Mouse (Mus musculus) liver, adult 2 months (tissue): ENCODE measurements around the gene Utrn. TPM values are rescaled to one million over a fixed set of nuclear protein-coding genes. Genes with fewer than 3 reads are reported as not detected.

Experiments
- DNase-seq: peaks from one replicate; pipeline ENCODE4 v3.0.0-alpha.2; 2011; ENCODE audit warnings: low read depth, low spot score; ENCODE audit errors: extremely low read depth
- H3K27ac ChIP-seq: fragments of 200-500 bp; replicated peaks from 2 replicates; pipeline ENCODE4 v1.5.1; 2012; ENCODE audit warnings: low read depth, mild to moderate bottlenecking, control low read depth, inconsistent platforms, low read length; ENCODE audit not compliant: insufficient read depth
- H3K27me3 ChIP-seq: fragments of 200-500 bp; 2 replicates; pipeline ENCODE4 v1.6.1; 2012; ENCODE audit warnings: mild to moderate bottlenecking, moderate library complexity, low read length, inconsistent platforms; ENCODE audit not compliant: control insufficient read depth, insufficient read depth
- H3K36me3 ChIP-seq: fragments of 200-500 bp; 2 replicates; pipeline ENCODE4 v1.6.1; 2012; ENCODE audit warnings: low read length, inconsistent platforms; ENCODE audit not compliant: control insufficient read depth, insufficient read depth
- H3K4me1 ChIP-seq: fragments of 200-500 bp; 2 replicates; pipeline ENCODE4 v1.6.1; 2011; ENCODE audit warnings: low read length; ENCODE audit not compliant: control insufficient read depth, insufficient read depth
- H3K4me3 ChIP-seq: fragments of 200-500 bp; 2 replicates; pipeline ENCODE4 v1.5.1; 2011; ENCODE audit warnings: low read depth, mild to moderate bottlenecking, control low read depth, low read length, moderate library complexity; ENCODE audit not compliant: insufficient read depth
- H3K79me2 ChIP-seq: fragments of 200-500 bp; 2 replicates; pipeline ENCODE4 v1.6.1; 2012; ENCODE audit warnings: inconsistent platforms, mild to moderate bottlenecking, low read length, moderate library complexity; ENCODE audit not compliant: control insufficient read depth, insufficient read depth
- H3K9ac ChIP-seq: fragments of 200-500 bp; 2 replicates; pipeline ENCODE4 v1.6.1; 2012; ENCODE audit warnings: low read depth, mild to moderate bottlenecking, control low read depth, inconsistent platforms, low read length
- CTCF ChIP-seq: fragments of 200-500 bp; IDR thresholded peaks from 2 replicates; pipeline ENCODE4 v1.5.1; 2011; ENCODE audit warnings: low read depth, low read length, control low read depth
- POLR2A ChIP-seq: fragments of 200-500 bp; IDR thresholded peaks from 2 replicates; pipeline ENCODE4 v1.6.1; 2011; ENCODE audit warnings: low read length, control low read depth; ENCODE audit not compliant: insufficient read depth; ENCODE audit errors: extremely low read depth
- WGBS: fragments of 180-500 bp; shearing (Covaris S2); methylation state at CpG from one replicate; pipeline ENCODE4 v1.1.7; 2018; 5-methylcytosine and 5-hydroxymethylcytosine counted together
- polyA plus RNA-seq: library from polyadenylated mRNA; depleted of rRNA; stranded (reverse); fragments of >200 nt; gene quantifications from 2 replicates; pipeline ENCODE4 v1.2.3, GENCODE M21; 2012
- total RNA-seq: library from RNA; depleted of rRNA; stranded (reverse); fragments of >200 nt; gene quantifications from 2 replicates; pipeline ENCODE4 v1.2.3, GENCODE M21; 2014

Gene Utrn
- total and polyA plus RNA-seq, 2 experiments, result 5.9 to 25.7 TPM

DNA sequence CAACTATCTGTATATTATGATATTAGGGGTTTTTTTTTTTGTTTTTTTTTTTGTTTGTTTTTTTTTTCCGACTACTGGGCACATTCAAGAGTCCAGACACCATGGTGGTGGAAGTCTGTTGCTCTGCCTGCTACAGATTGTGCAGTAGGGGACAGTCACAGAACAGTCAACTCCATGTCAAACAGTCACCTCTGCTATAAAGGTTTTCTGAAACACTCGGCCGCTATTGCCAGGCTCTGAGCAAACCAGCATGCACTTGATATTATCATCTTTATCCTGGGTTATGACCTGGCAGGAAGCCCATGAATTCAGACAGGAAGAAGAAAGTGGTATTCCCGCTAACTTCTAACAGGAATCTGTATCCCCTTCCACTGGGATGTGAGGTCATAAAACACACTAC is 41.4 kb downstream of the Utrn start:
- H3K9ac ChIP-seq, result no peak overlapping the region
- H3K36me3 ChIP-seq, result no peaks in the 10 kb centered on the region
- no peak overlapping the region for H3K27ac ChIP-seq
- WGBS, result 44% methylated on average over 4 of the region's 4 CpGs
- peaks cover 10% of the 10 kb centered on the region for H3K4me1 ChIP-seq
- H3K27me3 ChIP-seq, result no peaks in the 10 kb centered on the region
- H3K4me3 ChIP-seq, result no peak overlapping the region
- H3K79me2 ChIP-seq, result peaks cover 23% of the 10 kb centered on the region
- no peak for DNase-seq
- TF ChIP-seq POLR2A (no peak), CTCF (no peak)

DNA sequence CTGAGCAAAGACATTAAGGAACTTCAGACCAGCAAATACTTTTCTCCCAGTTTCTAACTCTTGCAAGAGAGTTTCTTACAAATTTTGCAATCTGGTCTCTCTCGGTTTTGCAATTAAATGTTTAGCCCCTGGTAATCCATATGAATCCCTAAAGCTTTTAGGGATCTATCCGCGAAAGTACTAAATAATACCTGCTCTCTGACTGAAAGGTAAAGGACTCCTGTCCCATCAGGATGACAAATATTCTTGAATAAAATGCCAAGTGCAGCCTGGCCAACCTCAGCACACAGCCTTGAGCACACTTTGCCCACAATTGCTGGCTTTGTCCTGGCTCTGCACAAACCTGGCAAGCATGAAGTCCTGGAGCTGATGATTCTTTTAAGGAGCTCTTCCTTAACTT is 41.9 kb downstream of the Utrn start:
- H3K4me1 ChIP-seq, result peaks cover 10% of the 10 kb centered on the region
- no peaks in the 10 kb centered on the region for H3K27me3 ChIP-seq
- H3K4me3 ChIP-seq, result no peak overlapping the region
- H3K27ac ChIP-seq, result no peak overlapping the region
- H3K36me3 ChIP-seq, result no peaks in the 10 kb centered on the region
- WGBS, result 45% methylated on average over 3 of the region's 3 CpGs
- no peak overlapping the region for H3K9ac ChIP-seq
- DNase-seq, result peak; percentile 34
- TF ChIP-seq CTCF (no peak), POLR2A (no peak)
- H3K79me2 ChIP-seq, result peaks cover 26% of the 10 kb centered on the region

DNA sequence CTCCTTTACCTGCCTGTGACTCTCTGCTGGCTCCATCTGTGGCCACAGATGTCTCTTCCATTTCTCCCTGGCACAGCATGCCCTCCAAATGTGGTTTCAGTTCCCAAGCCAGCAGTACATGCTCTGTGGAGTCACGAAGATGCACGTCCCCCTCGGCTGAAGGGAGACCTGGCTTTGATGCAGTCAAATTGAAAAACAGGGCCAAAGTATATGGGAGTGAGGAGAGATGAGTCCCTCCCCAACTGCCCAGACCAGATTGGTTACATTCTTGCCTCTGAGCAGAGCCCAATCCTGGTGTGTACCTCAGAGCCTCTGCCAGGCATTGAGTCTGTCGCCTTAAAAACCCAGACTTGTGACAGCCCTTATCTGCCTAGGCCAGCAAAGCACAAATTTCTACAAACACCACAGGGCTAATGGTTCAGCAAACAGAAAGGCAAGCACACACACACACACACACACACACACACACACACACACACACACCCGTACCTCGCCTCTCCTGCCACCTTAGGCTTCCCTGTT is 42.3 kb downstream of the Utrn start:
- H3K4me3 ChIP-seq, result no peak overlapping the region
- WGBS, result 32% methylated on average over 6 of the region's 6 CpGs
- DNase-seq, result peak; percentile 47

DNA sequence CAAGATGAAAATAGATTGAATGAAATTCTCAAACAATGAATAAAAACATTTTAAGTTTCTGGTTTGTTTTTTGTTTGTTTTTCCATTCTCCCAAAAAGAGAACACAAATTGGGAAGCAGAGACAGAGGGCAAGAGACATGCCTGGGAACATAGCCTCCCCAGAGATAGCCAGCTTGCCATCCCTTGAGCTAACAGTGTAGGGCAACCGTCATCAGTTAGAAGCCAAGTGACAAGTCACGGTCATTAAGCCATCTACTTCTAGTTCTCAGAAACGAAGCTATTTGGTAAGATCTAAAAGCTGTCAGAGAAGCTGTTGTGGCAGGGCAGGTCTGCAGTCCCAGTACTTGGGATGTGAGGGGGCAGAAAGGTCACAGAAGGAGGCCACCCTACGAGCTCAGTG is 44.8 kb downstream of the Utrn start:
- no peak for TF ChIP-seq POLR2A
- no peak for TF ChIP-seq CTCF
- no peak overlapping the region for H3K9ac ChIP-seq
- DNase-seq, result peak; percentile 22
- no peaks in the 10 kb centered on the region for H3K36me3 ChIP-seq
- H3K27me3 ChIP-seq, result no peaks in the 10 kb centered on the region
- H3K4me1 ChIP-seq, result peaks cover 10% of the 10 kb centered on the region
- no peak overlapping the region for H3K4me3 ChIP-seq
- 48% methylated on average over 4 of the region's 4 CpGs for WGBS
- H3K79me2 ChIP-seq, result peaks cover 24% of the 10 kb centered on the region
- H3K27ac ChIP-seq, result no peak overlapping the region

More for the DNA sequence above, 42.3 kb downstream of the Utrn start:
- TF ChIP-seq POLR2A, result no peak
- TF ChIP-seq CTCF, result no peak
- Histone ChIP-seq H3K27ac (no peak overlapping the region), H3K9ac (no peak overlapping the region), H3K4me1 (peaks cover 10% of the 10 kb centered on the region), H3K27me3 (no peaks in the 10 kb centered on the region), H3K36me3 (no peaks in the 10 kb centered on the region), H3K79me2 (peaks cover 23% of the 10 kb centered on the region)

DNA sequence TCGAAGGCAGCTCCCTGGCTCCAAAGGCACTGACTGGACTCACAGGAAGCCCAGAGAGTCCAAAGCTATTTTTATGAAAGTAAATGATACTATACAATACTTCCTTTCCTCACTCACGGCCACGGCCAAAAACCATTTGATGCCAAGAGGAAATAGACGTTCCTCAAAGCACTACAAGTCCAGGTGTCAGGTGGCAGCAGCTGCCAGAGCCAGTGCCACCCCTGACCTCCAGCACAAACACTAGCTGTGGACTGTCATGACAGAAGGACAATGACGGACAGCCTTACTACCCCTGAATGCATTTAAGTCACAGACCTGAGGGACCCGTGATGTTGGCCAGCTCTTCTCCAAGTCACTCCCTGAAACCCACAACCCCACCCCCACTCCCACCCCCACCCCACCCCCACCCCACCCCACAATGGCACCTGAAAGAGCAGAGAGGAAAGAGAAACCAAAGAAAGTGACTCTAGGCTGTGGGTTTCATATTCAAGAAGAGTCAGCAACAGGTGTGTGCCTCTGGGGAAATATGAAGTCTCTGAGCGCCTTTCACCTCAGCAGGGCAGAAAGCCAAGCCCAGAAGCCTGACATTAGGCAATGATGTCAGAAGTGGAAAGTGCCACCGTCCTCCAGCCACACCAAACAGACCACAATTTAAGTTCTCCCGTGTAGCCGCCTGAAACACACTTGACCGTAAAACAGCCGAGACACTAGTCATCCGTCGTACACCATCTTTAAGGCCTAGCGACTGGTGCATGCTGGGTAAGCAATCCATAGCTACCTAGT is 45.5 kb downstream of the Utrn start:
- Histone ChIP-seq H3K27me3 (no peaks in the 10 kb centered on the region), H3K79me2 (peaks cover 24% of the 10 kb centered on the region), H3K36me3 (no peaks in the 10 kb centered on the region), H3K27ac (no peak overlapping the region), H3K4me3 (no peak overlapping the region), H3K9ac (no peak overlapping the region), H3K4me1 (peaks cover 10% of the 10 kb centered on the region)
- no peak for TF ChIP-seq POLR2A
- no peak for TF ChIP-seq CTCF
- DNase-seq, result peak; percentile 51
- 50% methylated on average over 15 of the region's 15 CpGs for WGBS
